Mouse (Mus musculus) right cerebral cortex, postnatal 25 days (tissue): Measurements from ENCODE around the gene Mllt1.
"Not testable (repeated sequence)": the region's sequence is repeated elsewhere in the genome, so short reads cannot be mapped to it uniquely, and the experiment has no call there.

Experiments
- DNase-seq: peaks from one replicate; pipeline ENCODE4 v3.0.0; 2022

The Mllt1 gene

DNA sequence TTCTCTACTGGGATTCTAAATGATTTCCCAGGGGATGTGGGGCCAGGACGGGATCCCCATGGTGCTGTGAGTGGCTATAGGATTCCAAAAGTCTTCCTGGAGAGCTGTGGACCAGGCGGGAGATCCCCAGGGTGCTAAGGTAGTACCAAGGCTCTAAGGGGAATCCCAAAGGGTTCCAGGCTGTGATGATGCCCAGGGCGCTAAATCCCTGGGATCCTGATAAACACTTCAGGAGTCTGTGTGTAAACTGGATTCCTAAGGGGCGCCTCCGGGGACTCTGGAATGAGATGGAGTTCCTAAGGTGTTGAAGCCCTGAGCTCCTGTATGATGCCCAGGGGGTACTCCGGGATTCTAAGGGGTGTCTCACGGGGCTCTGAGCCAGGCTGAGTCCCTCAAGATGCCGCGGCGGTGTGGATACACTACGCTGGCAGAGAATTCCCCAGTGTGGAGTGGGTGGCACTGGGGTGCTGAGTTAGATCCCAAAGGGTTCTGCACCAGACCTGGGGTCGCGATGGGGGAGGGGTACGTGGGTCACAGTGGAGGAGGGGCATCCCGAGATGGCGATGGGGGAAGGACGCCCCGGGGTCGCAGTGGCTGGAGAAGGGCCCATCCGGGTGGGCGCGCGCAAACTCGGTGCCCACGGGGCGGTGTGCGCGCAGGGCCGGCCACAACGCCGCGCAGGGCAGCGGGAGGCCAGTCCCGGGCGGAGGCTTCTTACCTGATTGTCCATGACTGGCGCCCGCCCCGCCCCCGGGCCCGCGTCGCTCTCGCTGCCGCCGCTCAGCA is 477 bp downstream of the Mllt1 start:
- DNase-seq, result peak; percentile 19

DNA sequence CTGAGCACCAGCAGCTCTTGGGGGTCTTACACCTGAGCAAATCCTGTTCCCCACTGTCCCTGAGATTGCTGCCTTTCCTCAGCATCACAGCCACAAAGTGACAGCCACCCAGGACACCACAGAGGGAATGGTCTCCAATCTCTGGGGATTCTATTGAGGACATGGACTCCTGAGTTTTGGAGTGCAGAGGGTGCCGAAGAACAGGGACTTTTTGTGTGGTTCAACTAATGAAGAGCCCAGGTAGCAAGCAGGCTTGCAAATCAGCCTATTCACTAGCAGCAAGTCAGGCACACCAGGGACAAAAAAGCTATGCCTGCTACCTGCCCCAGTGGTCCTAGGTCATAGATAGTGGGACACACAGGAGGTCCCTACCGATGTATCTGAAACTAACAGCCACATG is 1.8 kb downstream of the Mllt1 start:
- no peak for DNase-seq

DNA sequence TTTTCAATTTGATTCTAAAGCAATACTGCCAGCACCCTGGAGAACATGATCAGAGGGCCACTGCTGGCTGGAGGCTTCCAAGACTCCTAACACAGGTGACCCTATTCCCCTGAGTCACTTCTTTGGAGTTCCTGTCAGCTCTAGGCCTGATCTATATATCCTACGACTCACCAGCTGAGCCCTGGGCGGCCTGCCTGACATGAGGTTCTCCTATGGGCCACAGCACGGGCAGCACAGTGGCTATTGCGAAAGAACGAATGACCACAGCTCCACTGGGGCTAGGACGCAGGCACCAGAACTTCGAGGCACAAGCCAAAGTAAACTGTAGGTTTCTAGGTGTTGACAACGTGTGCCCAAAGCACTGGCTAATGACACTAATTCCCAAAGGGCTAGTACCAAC is 5.2 kb downstream of the Mllt1 start:
- DNase-seq, result no peak

DNA sequence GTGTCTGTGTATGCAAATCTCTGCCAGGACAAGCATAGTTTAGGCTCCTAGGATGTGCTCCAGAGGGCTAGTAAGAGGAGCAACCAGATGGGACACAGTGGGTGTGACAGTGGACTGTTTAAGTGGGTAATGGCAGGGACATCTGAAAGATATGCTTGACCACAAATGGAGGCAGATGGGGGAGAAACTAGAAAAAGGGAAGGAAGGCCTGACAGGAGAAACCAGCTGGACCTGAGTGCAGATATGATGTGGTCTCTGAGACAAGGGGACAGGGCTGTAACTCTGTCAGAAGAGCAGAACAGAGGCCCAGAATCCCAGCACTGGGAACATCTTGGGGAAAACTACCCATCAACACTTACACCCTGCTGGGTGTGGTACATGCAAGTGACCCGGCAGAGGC is 5.7 kb downstream of the Mllt1 start:
- DNase-seq, result no peak

DNA sequence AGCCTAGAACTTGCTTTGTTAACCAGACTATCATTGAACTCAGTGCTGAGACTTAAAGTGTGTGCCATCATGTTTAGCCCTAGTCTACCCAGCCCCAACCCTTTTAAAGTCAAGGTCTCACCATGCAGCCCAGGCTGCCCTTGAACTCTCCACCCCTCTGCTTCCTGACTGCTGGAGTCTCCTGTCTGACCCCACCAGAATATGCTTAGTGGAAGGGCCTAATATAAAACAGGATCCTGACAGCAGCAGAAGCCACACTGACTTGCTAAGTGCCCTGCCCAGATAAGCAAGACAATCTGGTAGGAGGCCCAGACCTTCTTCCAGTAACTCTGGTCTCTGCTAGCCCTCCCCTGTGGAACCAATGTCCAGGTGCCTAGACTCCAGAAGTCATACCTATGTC is 6.1 kb downstream of the Mllt1 start:
- DNase-seq, result no peak

DNA sequence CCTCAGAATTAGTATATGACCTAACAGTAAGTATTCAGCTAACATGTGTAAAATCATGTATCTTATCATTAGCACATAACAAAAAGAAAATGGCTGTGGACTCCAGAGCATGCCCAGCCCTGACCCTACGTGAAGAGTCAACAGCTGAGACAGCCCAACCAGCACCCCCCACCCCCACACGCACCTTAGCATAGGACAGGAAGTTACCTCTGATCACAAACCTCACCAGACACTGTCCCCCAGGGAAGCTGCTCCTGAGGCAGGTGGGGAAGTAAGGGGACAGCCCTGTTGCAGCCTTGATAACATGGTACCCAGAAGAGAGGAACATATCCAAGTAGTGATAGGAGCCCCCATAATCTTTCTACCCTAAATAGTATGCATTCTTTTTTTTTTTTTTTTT is 9.2 kb downstream of the Mllt1 start:
- DNase-seq, result no peak

DNA sequence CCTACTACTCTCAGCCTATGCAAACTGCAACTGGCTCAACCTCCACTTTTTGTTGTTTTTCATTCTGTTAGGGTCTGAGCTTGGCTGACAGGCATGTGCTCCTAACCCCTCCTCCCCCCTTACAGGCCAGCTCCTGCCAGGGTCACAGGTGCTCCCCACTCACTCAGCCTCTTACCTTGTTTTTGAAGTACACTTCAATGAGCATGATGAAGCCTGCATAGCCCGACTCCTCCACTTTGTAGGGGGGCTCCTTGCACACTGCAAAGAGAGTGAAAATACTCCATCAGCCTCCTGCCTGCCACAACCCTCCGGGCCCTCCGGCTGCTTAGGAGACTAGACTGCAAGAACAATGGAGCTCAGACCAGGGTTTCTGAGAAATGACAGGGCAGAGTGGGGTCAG is 15.5 kb downstream of the Mllt1 start:
- no peak for DNase-seq

DNA sequence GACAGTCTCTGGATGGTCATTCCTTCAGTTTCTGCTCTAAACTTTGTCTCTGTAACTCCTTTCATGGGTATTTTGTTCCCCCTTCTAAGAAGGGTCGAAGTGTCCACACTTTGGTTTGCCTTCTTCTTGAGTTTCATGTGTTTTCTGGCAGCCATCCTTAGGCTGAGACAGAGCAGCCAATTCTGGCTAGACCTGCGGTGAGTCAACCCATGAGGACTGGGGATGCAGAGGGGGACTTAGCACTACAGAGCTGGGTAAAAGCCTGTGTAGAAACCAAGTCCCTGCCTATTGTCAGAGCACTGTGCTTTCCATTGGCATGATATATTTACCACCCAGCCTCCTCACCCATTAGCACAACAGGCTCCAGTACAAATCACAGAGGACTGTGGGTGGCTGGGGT is 18.0 kb downstream of the Mllt1 start:
- DNase-seq, result no peak

DNA sequence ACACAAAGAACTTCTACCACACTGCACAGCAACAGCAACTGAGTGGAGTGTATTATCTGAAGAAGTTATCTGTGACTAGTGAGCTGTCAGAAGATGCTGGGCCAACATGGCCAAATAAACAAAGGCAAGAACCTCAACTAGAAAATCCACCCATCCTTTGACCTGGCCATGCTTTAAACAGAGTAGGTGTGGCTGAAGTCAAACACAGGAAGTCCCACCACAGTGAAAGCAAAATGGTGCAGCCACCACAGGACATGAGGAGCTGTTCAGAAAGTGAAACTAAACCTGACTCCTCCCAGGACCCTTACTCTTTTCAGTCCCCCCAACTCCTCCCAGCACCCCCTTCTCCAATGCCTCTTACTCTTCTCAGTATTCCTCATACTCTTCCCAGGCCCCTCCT is 21.8 kb downstream of the Mllt1 start:
- no peak for DNase-seq

DNA sequence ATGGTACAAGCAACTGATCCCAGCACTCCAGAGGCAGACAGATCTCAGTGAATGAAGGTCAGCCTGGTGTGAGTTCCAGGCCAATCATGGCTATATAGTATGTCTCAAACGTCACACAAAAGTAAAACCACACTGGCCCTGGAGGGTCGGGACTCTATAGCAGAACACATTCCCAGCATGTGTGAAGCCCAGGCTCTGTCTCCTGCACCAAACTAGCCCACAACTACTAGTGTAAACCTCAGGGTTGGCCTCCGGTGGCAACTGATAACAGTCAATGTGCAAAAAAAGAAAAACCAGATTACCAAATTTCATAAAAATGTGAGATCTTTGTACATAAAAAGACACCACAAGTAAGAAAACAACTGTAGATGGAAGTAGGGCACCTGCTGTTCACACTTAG is 22.2 kb downstream of the Mllt1 start:
- no peak for DNase-seq

DNA sequence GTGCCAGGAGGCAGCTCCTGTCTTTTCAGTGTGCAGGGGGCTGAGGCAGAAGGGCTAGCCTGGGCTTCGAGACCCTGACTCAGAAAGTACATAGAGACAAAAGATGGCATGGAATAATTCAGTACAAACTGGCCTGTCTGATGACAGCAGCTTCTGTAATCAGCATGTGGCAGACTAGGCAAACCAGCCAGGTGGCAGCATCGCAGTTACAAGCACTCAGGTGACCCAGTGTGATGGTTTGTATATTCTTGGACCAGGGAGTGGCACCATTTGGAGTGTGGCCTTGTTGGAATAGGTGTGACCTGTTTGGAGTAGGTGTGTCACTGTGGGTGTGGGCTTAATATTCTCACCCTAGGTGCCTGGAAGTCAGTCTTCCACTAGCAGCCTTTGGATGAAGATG is 25.5 kb downstream of the Mllt1 start:
- not testable (repeated sequence) for DNase-seq

DNA sequence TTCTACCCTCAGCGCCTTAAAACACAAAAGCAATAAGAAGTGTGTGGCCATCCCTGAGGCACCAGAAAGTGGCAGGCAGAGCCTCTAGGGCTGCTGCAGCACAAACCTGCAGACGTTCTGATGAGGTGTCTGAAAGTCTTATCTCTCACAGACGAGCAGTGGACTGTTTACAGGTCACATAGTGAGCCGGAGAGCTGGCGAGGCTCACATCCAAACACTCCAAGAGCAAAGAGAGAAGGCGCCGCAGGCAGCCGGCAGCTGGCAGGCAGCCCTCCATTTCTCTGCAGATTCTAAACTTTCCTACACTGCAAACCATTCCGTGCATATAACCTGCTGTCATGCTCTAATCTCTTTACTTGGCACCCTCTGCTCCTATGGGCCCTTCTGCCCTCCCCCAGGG is 27.3 kb downstream of the Mllt1 start:
- no peak for DNase-seq

DNA sequence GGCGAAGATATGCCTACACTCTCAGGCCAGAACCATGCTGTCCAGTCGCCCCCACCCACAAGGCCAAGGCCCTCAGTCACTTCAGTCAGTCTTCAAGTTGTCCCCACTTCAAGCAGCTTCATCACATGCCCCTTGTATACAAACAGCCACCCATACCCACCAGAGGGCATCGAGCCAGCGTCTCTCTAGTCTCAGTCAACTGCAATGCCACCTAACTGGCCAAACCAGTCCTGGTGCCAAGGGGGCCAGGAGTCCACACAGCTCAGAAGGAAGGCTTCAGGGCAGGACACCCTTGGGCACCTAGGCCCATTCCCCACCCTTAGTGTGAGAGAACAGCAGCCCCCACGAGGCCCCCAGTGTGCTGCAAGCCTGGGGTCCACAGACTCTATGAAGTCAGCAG is 28.1 kb downstream of the Mllt1 start:
- no peak for DNase-seq

DNA sequence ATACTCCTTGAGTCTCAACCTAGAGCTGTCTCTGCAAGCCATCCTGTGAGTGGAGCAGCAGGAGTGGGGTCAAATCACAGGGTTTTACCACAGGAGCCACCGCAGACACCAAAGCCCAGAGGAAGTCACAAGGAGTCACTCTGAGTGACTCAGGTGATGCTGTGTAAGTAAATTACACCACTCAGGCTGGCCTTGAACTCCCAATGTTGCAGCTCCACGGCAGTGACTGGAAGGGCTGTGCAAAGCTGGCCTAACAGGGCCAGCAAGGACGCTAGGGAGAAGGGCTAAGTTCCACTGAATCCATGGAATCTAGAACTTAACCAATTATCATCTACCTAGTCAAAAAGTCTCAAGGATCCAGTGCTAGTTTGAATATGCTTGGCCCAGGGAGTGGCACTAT is 29.0 kb downstream of the Mllt1 start:
- no peak for DNase-seq

DNA sequence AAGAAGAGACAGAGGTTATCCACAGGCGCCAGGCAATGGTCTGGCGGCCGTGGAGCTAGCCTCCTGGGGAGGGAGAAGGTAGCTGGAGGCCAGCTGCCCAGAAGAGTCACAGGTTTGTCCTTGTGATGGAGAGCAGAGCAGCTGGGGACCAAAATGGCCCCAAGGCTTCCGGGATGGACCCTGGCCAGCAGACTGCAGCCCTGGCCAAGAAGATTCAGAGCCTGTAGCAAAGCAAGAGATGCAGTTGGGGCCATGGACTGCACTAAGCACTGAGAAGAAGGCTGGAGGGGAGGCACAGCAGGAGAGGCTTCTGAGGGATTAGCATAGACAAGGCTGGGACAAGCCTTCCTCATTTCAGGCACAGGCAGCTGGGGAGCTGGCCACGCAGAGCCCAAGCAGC is 32.5 kb downstream of the Mllt1 start:
- no peak for DNase-seq

DNA sequence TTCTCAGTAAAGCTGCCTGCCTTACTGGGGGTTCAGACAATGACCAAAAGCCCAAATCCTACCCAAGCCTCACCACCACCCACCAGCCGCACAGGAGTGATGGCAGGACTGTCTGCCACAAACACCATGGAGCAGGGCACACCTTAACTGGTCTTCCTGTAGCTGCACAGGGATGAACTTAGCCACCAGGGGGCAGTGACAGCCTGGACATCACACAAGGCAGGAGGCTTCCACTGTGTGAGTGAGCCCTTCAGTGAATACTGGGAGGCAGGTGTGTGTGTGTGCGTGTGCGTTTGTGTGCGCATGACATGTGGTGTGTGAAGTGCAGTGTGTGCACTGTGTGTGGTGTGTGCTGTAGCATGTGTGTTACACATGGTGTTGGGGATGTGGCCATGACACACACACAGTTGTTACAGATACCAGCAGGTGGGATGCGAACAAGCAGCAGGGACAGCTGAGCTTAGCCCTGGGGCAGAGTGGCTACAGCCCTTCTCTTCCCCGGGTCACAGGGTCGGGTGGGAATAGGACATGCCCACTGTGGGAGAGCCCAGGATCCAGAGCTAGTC is 37.5 kb downstream of the Mllt1 start:
- peak; percentile 76 for DNase-seq

DNA sequence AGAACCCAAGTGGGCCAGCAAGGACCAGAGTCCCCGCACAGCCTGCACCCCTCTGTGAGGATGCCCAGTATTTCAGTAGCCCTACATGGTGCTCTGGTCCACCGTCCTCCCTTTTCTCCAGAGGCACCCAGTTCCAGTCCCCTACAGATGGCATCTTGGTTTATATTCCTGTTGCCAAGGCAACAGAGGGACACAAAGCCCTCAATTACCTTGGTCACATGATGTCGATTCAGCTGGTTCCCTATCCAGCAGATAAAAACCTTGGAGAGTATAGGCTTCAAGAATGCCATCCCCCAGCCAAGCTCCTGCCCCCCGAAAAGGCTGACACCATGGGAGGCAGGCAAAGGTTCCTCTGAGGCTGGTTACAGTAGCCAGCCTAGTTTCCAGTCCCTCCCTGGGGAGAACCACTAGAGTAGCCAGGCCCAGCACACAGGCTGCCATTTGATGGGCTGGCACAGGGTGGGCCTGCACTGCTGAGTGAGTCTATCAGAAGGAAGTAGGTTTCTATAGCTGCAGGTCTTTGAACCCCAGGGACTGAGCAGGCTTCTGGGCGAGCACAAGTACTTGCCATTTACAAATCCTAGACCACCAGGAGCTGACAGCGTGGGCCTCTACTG is 38.6 kb downstream of the Mllt1 start:
- peak; percentile 48 for DNase-seq

DNA sequence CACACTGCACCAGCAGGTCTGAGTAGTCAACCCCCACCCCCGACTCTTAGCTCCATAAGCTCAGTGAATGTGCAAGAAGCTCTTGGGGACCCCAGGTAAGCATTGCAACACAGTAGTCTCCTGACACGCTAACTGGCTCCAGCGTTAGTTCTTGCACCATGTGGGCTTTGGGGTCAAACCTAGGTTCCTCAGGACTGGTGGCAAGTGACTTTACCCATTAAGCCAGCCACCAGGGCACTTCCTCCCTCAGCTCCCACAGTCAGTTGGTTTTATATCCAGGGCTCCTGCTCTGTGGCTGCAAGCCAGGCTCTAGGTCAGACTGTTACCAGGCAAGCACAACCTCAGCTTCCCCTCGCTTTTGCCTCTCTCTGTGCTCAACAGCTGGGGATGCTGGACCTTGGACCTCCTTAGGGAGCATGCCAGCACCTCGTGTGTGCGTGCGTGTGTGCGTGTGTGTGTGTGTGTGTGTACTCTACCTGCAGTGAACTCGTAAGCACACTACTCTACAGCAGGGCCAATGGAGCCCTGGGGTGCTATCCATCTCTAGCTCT is 39.8 kb downstream of the Mllt1 start:
- DNase-seq, result no peak

DNA sequence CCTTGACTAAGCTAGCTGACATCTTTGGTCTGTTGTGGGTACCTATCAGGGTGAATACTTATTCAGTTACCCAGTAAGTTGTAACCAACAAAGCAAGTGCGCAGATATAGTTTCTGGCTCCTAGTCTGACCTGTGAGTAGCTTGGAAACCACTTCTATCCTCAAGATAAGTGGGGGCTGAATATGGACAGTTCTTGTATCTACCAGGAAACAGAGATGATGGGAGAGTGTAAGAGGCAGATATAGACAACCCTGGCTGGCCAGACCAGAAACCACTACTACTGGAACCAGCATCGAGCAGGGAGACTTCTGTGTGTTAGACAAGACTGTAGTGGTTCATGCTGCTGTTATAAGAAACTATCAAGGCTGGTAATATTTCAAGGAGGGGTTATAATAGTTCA is 45.2 kb downstream of the Mllt1 start:
- DNase-seq, result no peak

DNA sequence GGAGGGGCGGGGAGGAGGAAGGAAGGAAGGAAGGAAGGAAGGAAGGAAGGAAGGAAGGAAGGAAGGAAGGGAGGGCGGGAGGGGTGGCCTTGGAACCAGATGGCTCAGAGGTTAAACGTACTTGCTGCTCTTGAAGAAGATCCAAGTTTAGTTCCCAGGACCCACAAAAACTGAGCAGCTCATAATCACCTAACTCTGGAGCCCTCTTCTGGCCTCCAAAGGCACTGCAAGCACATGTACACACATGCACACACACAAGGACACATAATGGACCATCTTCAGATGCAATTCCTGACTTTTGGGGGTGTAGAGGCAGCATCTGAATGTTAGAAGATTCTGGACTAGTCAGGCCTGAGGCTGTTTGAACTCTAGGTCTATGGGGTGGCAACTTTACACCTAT is 47.2 kb downstream of the Mllt1 start:
- DNase-seq, result no peak

DNA sequence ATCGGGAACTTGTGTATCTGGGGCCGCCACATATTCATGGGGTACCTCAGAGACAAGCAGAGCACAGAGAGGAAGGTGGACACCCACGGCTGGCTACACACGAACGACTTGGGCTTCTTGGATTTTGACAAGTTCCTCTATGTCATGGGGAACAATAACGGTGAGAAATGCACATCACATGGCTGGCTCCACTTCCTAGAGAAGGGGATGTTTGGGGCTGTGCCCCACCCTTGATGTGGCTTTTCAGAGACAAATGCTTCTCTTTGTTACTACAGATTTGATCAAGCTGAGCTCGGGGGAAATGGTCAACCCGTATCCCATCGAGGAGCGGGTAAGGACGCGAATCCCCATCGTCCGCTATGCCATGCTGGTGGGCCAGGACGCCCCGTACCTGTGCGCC is 50.4 kb downstream of the Mllt1 start:
- DNase-seq, result no peak

DNA sequence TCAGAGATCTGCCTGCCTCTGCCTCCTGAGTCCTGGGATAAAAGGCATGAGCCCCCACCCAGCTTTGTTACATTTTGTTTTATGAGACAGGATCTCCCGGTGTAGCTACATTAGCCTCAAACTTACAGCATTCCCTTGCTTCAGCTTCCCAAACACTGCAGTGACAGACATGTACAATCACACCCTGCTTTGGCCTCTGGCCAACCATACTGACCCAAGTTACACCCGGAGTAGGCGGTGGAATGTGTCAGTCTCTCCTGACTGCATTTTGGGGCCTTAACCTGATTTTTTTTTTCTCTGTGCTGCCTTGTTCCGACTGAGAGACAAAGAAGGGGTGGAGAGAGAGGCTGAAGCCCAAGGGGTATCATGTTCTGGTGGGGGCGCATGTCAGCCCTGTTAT is 50.9 kb downstream of the Mllt1 start:
- no peak for DNase-seq

DNA sequence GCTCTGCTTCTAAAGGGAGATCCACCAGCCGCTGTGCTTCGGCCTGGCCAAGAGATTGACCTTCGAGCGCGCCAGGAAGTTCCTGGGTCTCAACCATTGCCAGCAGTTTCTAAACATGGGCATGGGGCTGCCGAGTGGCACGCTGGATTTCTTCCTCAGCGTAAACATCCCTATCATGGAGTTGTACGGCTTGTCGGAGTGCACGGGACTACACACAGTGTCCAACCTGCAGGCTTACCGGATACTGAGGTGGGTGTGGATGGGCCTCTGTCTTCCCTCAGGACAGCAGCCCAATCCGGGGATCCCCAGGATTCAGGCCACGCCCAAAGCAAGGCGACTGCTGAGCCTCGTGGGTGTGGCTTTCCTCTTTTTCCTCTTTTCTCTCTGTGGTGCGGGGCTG is 51.6 kb downstream of the Mllt1 start:
- DNase-seq, result peak; percentile 31

DNA sequence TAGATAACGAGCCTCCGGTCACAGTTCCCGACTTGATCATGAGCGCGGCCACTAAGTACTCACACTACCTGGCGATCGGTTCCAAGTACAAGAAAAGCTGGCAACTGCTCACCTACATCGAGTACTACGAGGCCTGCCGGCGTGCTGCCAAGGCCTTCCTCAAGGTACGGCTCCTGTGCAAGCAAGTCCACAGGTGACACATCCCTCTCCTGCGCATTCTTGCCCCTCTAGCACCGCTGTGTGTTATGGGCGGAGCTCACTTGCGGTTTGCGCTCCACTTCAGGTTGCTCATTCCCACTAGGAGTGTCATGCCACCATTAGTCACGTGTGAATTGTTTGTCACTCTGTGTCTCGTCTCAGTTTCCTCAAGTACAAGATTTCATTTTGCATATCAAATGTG is 57.8 kb downstream of the Mllt1 start:
- no peak for DNase-seq
